Mouse (Mus musculus): ENCODE measurements around the gene Fam172a.
A peak's percentile ranks its signal among the peaks of the same experiment; 100 is the strongest.

Fam172a gene

GRCm38 (mm10) chr13:77959493-77960272 is 257.9 kb downstream of the Fam172a start:
- DNase-seq (ENCODE audit: extremely low read depth, insufficient read length, low spot score) = no peak

GRCm38 (mm10) chr13:77976248-77976647 is 274.4 kb downstream of the Fam172a start:
- no peak for DNase-seq (ENCODE audit: extremely low read depth, insufficient read length, low spot score)

- no peak for DNase-seq (ENCODE audit: extremely low read depth, insufficient read length, low spot score)
Observed at GRCm38 (mm10) chr13:77977121-77977520, 275.3 kb downstream of the Fam172a start.

GRCm38 (mm10) chr13:77982105-77982851 is 280.4 kb downstream of the Fam172a start:
- DNase-seq (ENCODE audit: extremely low read depth, insufficient read length, low spot score) = no peak

- no peak for DNase-seq (ENCODE audit: extremely low read depth, insufficient read length, low spot score)
Observed at GRCm38 (mm10) chr13:77982852-77983202, 281.0 kb downstream of the Fam172a start.

- DNase-seq (ENCODE audit: extremely low read depth, insufficient read length, low spot score) = no peak
Observed at GRCm38 (mm10) chr13:77991189-77991886, 289.5 kb downstream of the Fam172a start.

- no peak for DNase-seq (ENCODE audit: extremely low read depth, insufficient read length, low spot score)
Observed at GRCm38 (mm10) chr13:78004649-78005048, 302.8 kb downstream of the Fam172a start.

- DNase-seq (ENCODE audit: extremely low read depth, insufficient read length, low spot score) = no peak
Observed at GRCm38 (mm10) chr13:78005344-78005743, 303.5 kb downstream of the Fam172a start.

GRCm38 (mm10) chr13:78010176-78010575 is 308.3 kb downstream of the Fam172a start:
- DNase-seq (ENCODE audit: extremely low read depth, insufficient read length, low spot score) = no peak

GRCm38 (mm10) chr13:78024683-78025294 is 323.0 kb downstream of the Fam172a start, which contains the start of gene Pou5f2:
Pou5f2 (plus strand) TSS chr13:78024902.
- peak; percentile 13 for DNase-seq (ENCODE audit: extremely low read depth, insufficient read length, low spot score)

- DNase-seq (ENCODE audit: extremely low read depth, insufficient read length, low spot score) = no peak
Observed at GRCm38 (mm10) chr13:78032821-78033220, 331.0 kb downstream of the Fam172a start.

GRCm38 (mm10) chr13:78037203-78037602 is 335.4 kb downstream of the Fam172a start:
- DNase-seq (ENCODE audit: extremely low read depth, insufficient read length, low spot score) = no peak

- no peak for DNase-seq (ENCODE audit: extremely low read depth, insufficient read length, low spot score)
Observed at GRCm38 (mm10) chr13:78043203-78043602, 341.4 kb downstream of the Fam172a start.

GRCm38 (mm10) chr13:78045116-78045515 is 343.3 kb downstream of the Fam172a start:
- DNase-seq (ENCODE audit: extremely low read depth, insufficient read length, low spot score) = no peak

GRCm38 (mm10) chr13:78087751-78088150 is 385.9 kb downstream of the Fam172a start:
- DNase-seq (ENCODE audit: extremely low read depth, insufficient read length, low spot score) = no peak

GRCm38 (mm10) chr13:78090701-78091100 is 388.9 kb downstream of the Fam172a start:
- no peak for DNase-seq (ENCODE audit: extremely low read depth, insufficient read length, low spot score)

- DNase-seq (ENCODE audit: extremely low read depth, insufficient read length, low spot score) = no peak
Observed at GRCm38 (mm10) chr13:78091949-78092348, 390.1 kb downstream of the Fam172a start.

- no peak for DNase-seq (ENCODE audit: extremely low read depth, insufficient read length, low spot score)
Observed at GRCm38 (mm10) chr13:78094352-78094751, 392.5 kb downstream of the Fam172a start.

- no peak for DNase-seq (ENCODE audit: extremely low read depth, insufficient read length, low spot score)
Observed at GRCm38 (mm10) chr13:78095071-78095973, 393.5 kb downstream of the Fam172a start.
